Mouse (Mus musculus): Measurements from ENCODE around the gene Gpr135. TPM values are rescaled to one million over a fixed set of nuclear protein-coding genes. Genes with fewer than 3 reads are reported as not detected.
A peak's percentile ranks its signal among the peaks of the same experiment; 100 is the strongest.

The Gpr135 gene
- 0.69 and 0.95 TPM in 2 replicates for polyA plus RNA-seq (2014; fragmentation: Nextera tagmentation; extraction: Ambion mirVana)

DNA sequence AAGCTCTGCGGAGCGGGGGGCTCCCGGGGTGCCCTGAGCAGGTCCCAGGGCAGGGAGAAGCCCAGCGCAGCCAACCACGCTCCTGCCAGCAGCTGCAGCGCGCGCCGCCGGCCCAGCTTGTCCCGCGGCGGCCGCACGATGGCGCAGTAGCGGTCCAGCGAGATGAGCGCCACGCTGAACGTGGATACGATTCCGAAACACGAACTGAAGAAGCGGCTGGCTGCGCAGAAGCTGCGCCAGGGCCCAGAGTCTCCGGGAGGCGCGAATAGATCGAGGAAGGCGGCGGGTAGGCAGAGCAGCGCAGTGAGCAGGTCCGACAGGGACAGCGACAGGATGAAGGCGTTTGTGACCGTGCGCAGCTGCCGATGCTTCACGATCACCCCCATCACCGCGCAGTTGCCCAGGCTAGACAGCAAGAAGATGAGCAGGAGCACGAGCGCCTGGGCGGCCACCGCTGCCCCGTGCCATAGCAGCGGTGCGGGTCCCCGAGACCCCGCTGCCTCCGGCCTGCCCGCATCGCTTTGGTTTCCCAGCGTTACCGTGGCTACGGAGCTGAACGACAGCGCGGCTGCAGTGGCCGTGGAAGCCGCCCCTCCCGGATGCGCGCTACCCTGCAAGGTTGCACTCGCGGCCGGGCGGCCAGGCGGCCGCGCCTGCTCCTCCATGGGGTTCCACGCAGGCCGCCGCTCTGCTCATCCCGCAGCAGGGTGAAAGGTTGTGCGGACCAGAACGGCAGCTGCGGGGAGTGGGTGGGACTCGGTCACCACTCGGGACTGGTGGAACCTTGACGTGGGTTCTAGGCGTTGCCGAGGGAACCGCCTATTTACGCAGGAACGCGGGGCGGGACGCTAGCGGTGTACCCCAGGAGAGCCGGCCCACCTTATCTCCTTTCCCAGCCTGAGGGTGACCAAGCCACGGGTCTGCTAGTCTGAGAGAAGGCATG is at the start of gene Gpr135:
TSS of gene Gpr135 (minus strand) at position 799 of the 943 bp plus-strand sequence.
- peak within 1 kb of the TSS; percentile 55 for H3K9ac ChIP-seq (ENCODE audit: low read length)
- H3K4me3 ChIP-seq (ENCODE audit: low read depth, low read length) = peak within 1 kb of the TSS; percentile 54
- H3K27ac ChIP-seq (ENCODE audit: low read depth) = no peak within 1 kb of the TSS
- H3K36me3 ChIP-seq (ENCODE audit: control insufficient read depth, insufficient read depth, low read length) = peaks cover 6% of the 10 kb centered on the region; the same call in 1 of the 2 replicates
- under 1% methylated on average over 92 of the region's 94 CpGs for WGBS
- no peaks in the 10 kb centered on the region for H3K9me3 ChIP-seq (ENCODE audit: control insufficient read depth, low read length)
- ATAC-seq (replicated peaks; ENCODE audit: low FRiP score, low TSS enrichment, low read depth) (peak; percentile 84), DNase-seq (ENCODE audit: low spot score) (peak; percentile 94)
- 0 out of 2 replicates have a peak, but pooled peaks cover 8% of the 10 kb centered on the region for H3K4me1 ChIP-seq (replicated peaks; ENCODE audit: control insufficient read depth, insufficient read depth, low read length)
- H3K4me2 ChIP-seq (ENCODE audit: low read length) = peak within 1 kb of the TSS; percentile 97
- peaks cover 11% of the 10 kb centered on the region for H3K27me3 ChIP-seq (replicated peaks; ENCODE audit: control insufficient read depth, insufficient read depth, low read length)

DNA sequence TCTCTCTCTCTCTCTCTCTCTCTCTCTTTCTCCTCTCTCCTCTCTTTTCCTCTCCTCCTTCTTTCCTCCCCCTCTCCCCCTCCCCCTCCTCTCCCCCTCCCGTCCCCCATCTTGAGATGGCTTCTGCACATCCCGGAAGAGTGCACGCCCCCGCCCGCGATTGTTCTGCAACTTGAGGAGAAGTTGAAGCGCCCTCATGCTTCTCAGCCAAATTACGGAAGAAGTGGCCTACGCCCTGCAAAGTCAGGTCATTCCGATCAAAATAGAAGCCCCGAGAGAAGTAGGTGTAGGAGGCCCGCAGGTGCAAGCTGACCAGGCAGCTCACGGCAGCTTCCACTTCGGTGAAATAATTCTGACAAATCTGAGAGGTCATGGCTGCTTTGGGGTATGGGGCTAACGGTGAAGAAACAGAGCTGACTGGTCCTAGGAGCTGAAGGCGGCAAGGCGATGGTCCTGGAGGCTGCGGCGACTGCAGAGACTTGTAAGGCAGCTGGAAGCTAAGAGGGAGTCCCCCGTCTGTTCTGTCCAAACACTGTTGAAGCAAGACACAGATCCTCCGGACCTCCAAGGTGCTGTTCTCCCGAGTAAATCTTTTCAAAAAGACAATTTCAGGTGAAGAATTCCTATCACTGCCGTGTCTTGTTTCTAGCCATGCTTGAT is 44.9 kb upstream of the Gpr135 start:
- H3K27ac ChIP-seq (ENCODE audit: low read depth) = no peak overlapping the region
- no peaks in the 10 kb centered on the region for H3K27me3 ChIP-seq (replicated peaks; ENCODE audit: control insufficient read depth, insufficient read depth, low read length)
- H3K9ac ChIP-seq (ENCODE audit: low read length) = no peak overlapping the region
- H3K36me3 ChIP-seq (ENCODE audit: control insufficient read depth, insufficient read depth, low read length) = no peaks in the 10 kb centered on the region
- DNase-seq (ENCODE audit: low spot score) (no peak), ATAC-seq (replicated peaks; ENCODE audit: low FRiP score, low TSS enrichment, low read depth) (no peak)
- 68% methylated on average over 23 of the region's 23 CpGs for WGBS
- H3K4me2 ChIP-seq (ENCODE audit: low read length) = no peak overlapping the region
- H3K4me1 ChIP-seq (replicated peaks; ENCODE audit: control insufficient read depth, insufficient read depth, low read length) = no peaks in the 10 kb centered on the region
- no peaks in the 10 kb centered on the region for H3K9me3 ChIP-seq (ENCODE audit: control insufficient read depth, low read length)
- no peak overlapping the region for H3K4me3 ChIP-seq (ENCODE audit: low read depth, low read length)

DNA sequence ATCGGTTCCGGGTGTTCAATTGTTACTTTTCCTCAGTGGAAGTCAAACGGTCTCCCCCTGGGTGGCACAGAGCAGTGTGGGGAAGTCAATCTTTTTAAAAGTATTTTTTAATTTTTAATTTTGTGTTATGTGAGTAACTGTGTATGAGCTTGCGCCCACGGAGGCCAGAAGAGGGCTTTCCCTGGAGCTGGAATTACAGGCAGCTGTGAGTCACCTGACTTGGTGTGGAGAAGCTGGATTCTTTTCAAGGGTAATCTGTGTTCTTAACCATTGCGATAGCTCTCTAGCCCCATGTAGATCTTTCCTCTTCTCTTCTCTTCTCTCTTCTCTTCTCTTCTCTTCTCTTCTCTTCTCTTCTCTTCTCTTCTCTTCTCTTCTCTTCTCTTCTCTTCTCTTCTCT is 44.2 kb upstream of the Gpr135 start:
- ATAC-seq (replicated peaks; ENCODE audit: low FRiP score, low TSS enrichment, low read depth) (no peak), DNase-seq (ENCODE audit: low spot score) (no peak)
- H3K27me3 ChIP-seq (replicated peaks; ENCODE audit: control insufficient read depth, insufficient read depth, low read length) = no peaks in the 10 kb centered on the region
- H3K9me3 ChIP-seq (ENCODE audit: control insufficient read depth, low read length) = no peaks in the 10 kb centered on the region
- 78% methylated on average over 6 of the region's 6 CpGs for WGBS
- no peaks in the 10 kb centered on the region for H3K4me1 ChIP-seq (replicated peaks; ENCODE audit: control insufficient read depth, insufficient read depth, low read length)
- H3K4me2 ChIP-seq (ENCODE audit: low read length) = no peak overlapping the region
- no peak overlapping the region for H3K27ac ChIP-seq (ENCODE audit: low read depth)
- H3K9ac ChIP-seq (ENCODE audit: low read length) = no peak overlapping the region
- H3K4me3 ChIP-seq (ENCODE audit: low read depth, low read length) = no peak overlapping the region
- H3K36me3 ChIP-seq (ENCODE audit: control insufficient read depth, insufficient read depth, low read length) = no peaks in the 10 kb centered on the region

DNA sequence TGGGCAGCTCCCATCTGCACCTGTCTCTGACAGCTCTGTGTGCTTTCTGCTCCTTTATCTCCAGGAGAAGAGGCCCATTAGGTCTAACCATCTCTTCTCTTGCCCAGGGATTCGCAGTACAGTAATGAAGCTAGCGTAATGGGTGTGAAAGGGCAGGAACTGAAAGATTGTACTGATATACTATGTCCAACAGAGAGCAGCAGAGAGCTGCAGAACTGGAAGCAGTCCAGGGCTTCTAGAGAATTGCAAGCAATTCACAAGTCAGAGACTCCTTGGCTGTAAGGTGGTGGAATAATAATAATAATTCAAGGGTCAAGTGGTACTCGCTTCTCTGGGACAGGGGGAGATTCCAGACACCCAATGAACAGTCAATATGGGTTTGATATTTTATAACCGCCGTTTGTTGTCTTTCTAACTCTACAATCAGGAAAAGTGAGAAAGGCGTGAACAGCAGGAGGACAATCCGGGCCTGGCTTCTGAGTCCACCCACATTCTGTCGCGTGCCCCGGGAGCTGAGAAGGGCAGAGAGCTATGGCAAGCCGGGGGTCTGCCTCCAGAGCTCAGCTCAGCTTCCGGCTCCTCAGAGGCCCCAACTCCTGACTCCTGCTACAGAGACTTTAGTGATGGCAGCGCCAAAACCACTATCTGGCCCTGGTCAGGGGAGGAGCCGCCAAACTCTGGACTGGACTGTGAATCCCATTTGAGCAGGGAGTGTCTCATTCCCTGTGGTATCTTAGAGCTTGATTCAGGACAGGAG is 33.8 kb upstream of the Gpr135 start:
- H3K36me3 ChIP-seq (ENCODE audit: control insufficient read depth, insufficient read depth, low read length) = peaks cover 19% of the 10 kb centered on the region
- H3K9me3 ChIP-seq (ENCODE audit: control insufficient read depth, low read length) = no peaks in the 10 kb centered on the region
- H3K9ac ChIP-seq (ENCODE audit: low read length) = no peak overlapping the region
- DNase-seq (ENCODE audit: low spot score) (peak; percentile 76), ATAC-seq (replicated peaks; ENCODE audit: low FRiP score, low TSS enrichment, low read depth) (0 out of 2 replicates have a peak, but pooled peaks have one; percentile 47)
- no peak overlapping the region for H3K4me2 ChIP-seq (ENCODE audit: low read length)
- H3K27ac ChIP-seq (ENCODE audit: low read depth) = no peak overlapping the region
- WGBS = 32% methylated on average over 14 of the region's 14 CpGs
- no peaks in the 10 kb centered on the region for H3K27me3 ChIP-seq (replicated peaks; ENCODE audit: control insufficient read depth, insufficient read depth, low read length)
- no peak overlapping the region for H3K4me3 ChIP-seq (ENCODE audit: low read depth, low read length)
- no peaks in the 10 kb centered on the region for H3K4me1 ChIP-seq (replicated peaks; ENCODE audit: control insufficient read depth, insufficient read depth, low read length)

DNA sequence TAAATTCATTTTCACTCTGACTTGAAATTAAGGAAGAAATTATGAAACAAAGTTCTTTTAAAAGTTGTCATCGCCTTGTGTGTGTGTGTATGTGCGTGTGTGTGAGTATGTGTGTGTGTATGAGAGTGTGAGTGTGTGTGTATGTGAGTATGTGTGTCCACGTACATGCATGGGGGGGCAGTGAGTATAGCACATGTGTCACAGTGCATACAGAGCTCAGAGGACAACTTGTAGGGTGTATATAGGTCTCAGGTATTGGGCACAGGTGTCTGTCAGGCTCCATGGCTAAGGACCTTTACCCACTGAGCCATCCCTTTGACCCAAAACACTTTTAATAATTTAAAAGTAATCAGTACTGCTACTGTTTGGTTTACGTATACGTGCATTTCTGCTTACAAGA is 33.1 kb upstream of the Gpr135 start:
- H3K27ac ChIP-seq (ENCODE audit: low read depth) = no peak overlapping the region
- H3K4me1 ChIP-seq (replicated peaks; ENCODE audit: control insufficient read depth, insufficient read depth, low read length) = no peaks in the 10 kb centered on the region
- no peak overlapping the region for H3K4me2 ChIP-seq (ENCODE audit: low read length)
- H3K4me3 ChIP-seq (ENCODE audit: low read depth, low read length) = no peak overlapping the region
- 0 out of 2 replicates have a peak, but pooled peaks have one; percentile 43 for ATAC-seq (replicated peaks; ENCODE audit: low FRiP score, low TSS enrichment, low read depth)
- H3K9me3 ChIP-seq (ENCODE audit: control insufficient read depth, low read length) = no peaks in the 10 kb centered on the region
- H3K9ac ChIP-seq (ENCODE audit: low read length) = no peak overlapping the region
- WGBS = 82% methylated on average over 5 of the region's 5 CpGs
- H3K27me3 ChIP-seq (replicated peaks; ENCODE audit: control insufficient read depth, insufficient read depth, low read length) = no peaks in the 10 kb centered on the region
- H3K36me3 ChIP-seq (ENCODE audit: control insufficient read depth, insufficient read depth, low read length) = peaks cover 26% of the 10 kb centered on the region
- DNase-seq (ENCODE audit: low spot score) = no peak

DNA sequence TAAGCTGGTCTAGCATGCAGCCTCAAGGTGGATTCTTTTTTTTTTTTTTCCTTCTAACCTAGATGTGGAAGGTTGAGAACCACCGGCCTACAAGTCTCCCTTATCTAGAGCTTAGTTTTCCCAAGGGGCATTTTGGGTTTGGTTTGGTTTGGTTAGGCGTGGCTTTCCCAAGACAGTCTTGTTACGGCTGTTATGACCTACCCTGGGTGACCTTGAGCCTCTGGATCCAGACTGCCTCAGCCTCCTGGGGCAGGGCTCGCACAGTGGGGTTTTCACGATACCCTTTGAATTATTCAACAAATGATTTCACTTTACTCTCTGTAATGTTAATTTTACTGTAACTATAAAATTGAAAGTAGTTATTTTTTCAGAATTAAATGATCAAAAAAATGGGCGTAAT is 31.9 kb upstream of the Gpr135 start:
- no peak overlapping the region for H3K27ac ChIP-seq (ENCODE audit: low read depth)
- H3K4me3 ChIP-seq (ENCODE audit: low read depth, low read length) = no peak overlapping the region
- no peaks in the 10 kb centered on the region for H3K9me3 ChIP-seq (ENCODE audit: control insufficient read depth, low read length)
- ATAC-seq (replicated peaks; ENCODE audit: low FRiP score, low TSS enrichment, low read depth) = no peak
- H3K4me1 ChIP-seq (replicated peaks; ENCODE audit: control insufficient read depth, insufficient read depth, low read length) = no peaks in the 10 kb centered on the region
- H3K9ac ChIP-seq (ENCODE audit: low read length) = no peak overlapping the region
- WGBS = 86% methylated on average over 6 of the region's 6 CpGs
- H3K36me3 ChIP-seq (ENCODE audit: control insufficient read depth, insufficient read depth, low read length) = peaks cover 31% of the 10 kb centered on the region
- H3K27me3 ChIP-seq (replicated peaks; ENCODE audit: control insufficient read depth, insufficient read depth, low read length) = no peaks in the 10 kb centered on the region
- no peak overlapping the region for H3K4me2 ChIP-seq (ENCODE audit: low read length)
- DNase-seq (ENCODE audit: low spot score) = no peak

DNA sequence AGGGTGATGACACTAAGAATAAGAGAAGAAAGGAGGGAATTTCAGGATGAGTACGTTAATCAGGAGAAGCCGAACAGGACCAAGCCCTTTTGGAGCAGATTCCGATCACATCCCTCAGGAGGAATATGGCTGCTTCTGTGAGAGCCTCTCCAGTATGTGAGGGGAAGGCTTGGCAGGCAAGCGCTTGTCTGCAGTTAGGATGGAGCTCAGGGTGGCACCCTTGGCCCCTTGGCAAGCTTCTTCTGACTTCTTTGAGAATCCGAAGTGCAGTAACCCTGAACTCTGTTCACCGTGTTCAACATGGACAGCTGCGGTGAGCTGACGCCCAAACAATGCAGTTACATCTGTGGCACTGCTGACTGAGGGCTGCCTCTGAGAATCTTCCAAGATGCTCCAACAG is 26.0 kb upstream of the Gpr135 start:
- peaks cover 85% of the 10 kb centered on the region for H3K36me3 ChIP-seq (ENCODE audit: control insufficient read depth, insufficient read depth, low read length)
- no peak overlapping the region for H3K9ac ChIP-seq (ENCODE audit: low read length)
- H3K27ac ChIP-seq (ENCODE audit: low read depth) = no peak overlapping the region
- WGBS = 97% methylated on average over 8 of the region's 8 CpGs
- H3K4me2 ChIP-seq (ENCODE audit: low read length) = no peak overlapping the region
- no peaks in the 10 kb centered on the region for H3K9me3 ChIP-seq (ENCODE audit: control insufficient read depth, low read length)
- H3K4me1 ChIP-seq (replicated peaks; ENCODE audit: control insufficient read depth, insufficient read depth, low read length) = no peaks in the 10 kb centered on the region
- no peaks in the 10 kb centered on the region for H3K27me3 ChIP-seq (replicated peaks; ENCODE audit: control insufficient read depth, insufficient read depth, low read length)
- DNase-seq (ENCODE audit: low spot score) = no peak
- no peak overlapping the region for H3K4me3 ChIP-seq (ENCODE audit: low read depth, low read length)
- ATAC-seq (replicated peaks; ENCODE audit: low FRiP score, low TSS enrichment, low read depth) = no peak

DNA sequence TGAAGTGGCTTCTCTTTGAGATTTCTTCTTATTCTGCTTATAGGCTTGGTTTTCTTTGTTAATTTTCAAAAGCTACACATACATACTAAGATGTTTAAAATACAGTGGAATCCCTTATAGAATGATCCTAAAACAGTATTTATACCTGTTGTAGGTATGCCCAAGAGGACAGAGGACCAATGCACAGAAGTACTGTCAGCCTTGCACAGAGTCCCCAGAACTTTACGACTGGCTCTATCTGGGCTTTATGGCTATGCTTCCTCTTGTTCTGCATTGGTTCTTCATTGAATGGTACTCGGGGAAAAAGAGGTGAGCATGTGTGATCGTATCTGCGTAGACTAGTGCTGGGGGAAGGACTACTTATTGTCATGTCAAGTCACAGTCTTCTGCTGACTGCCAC is 18.9 kb upstream of the Gpr135 start:
- 89% methylated on average over 4 of the region's 4 CpGs for WGBS
- ATAC-seq (replicated peaks; ENCODE audit: low FRiP score, low TSS enrichment, low read depth) = no peak

More for the DNA sequence above, 18.9 kb upstream of the Gpr135 start:
- Histone ChIP-seq H3K27ac (ENCODE audit: low read depth) (no peak overlapping the region), H3K9ac (ENCODE audit: low read length) (no peak overlapping the region), H3K4me2 (ENCODE audit: low read length) (no peak overlapping the region), H3K4me3 (ENCODE audit: low read depth, low read length) (no peak overlapping the region), H3K4me1 (replicated peaks; ENCODE audit: control insufficient read depth, insufficient read depth, low read length) (peaks cover 7% of the 10 kb centered on the region), H3K9me3 (ENCODE audit: control insufficient read depth, low read length) (no peaks in the 10 kb centered on the region), H3K27me3 (replicated peaks; ENCODE audit: control insufficient read depth, insufficient read depth, low read length) (no peaks in the 10 kb centered on the region), H3K36me3 (ENCODE audit: control insufficient read depth, insufficient read depth, low read length) (peaks cover 46% of the 10 kb centered on the region)
- DNase-seq (ENCODE audit: low spot score) = no peak
